Mouse (Mus musculus) bone marrow, adult 2 months (tissue): ENCODE data around the gene 2810408A11Rik.

Experiments
- CTCF ChIP-seq: fragments of 200-500 bp; IDR thresholded peaks from 2 replicates; pipeline ENCODE4 v1.5.1; 2011; ENCODE audit warnings: low read length, control low read depth; ENCODE audit not compliant: control insufficient read depth, insufficient read depth
- POLR2A ChIP-seq: fragments of 200-500 bp; IDR thresholded peaks from 2 replicates; pipeline ENCODE4 v1.6.1; 2011; ENCODE audit warnings: low read depth, mild to moderate bottlenecking, control low read depth, low read length, borderline replicate concordance; ENCODE audit not compliant: control insufficient read depth

GRCm38 (mm10) chr11:69948066-69948762 lies 47.4 kb upstream of the 2810408A11Rik start, which contains the start of gene Slc2a4:
- TF ChIP-seq CTCF: no peak
- peak; percentile 78 for TF ChIP-seq POLR2A
